Mouse (Mus musculus) olfactory bulb, adult 2 months (tissue): ENCODE measurements at regions not wholly inside any gene's neighbourhood (a gene's known extent, or its start where the extent isn't known, plus 50 kb on each side); places are given as distances from the start of the nearest gene placed in this dataset.

Experiments
- CTCF ChIP-seq: fragments of 200-500 bp; IDR thresholded peaks from 2 replicates; pipeline ENCODE4 v1.5.1; 2012; ENCODE audit warnings: low read depth, mild to moderate bottlenecking, low read length, moderate library complexity; ENCODE audit not compliant: insufficient read depth
- POLR2A ChIP-seq: fragments of 200-500 bp; IDR thresholded peaks from 2 replicates; pipeline ENCODE4 v1.6.1; 2012; ENCODE audit warnings: mild to moderate bottlenecking, low read depth, low read length, moderate library complexity; ENCODE audit not compliant: insufficient read depth

- TF ChIP-seq CTCF (no peak), POLR2A (no peak)
Observed at GRCm38 (mm10) chr17:80827361-80827760, 99.1 kb upstream of the Map4k3 start.
